Mouse (Mus musculus) embryonic facial prominence, embryonic 10.5 days (tissue): ENCODE results near the gene Atxn3. TPM values are rescaled to one million over a fixed set of nuclear protein-coding genes. Genes with fewer than 3 reads are reported as not detected.

Source experiments
- DNase-seq: peaks from one replicate; pipeline ENCODE4 v3.0.0-alpha.2; 2017; ENCODE audit warnings: low spot score
- H3K27ac ChIP-seq: fragments of 300-500 bp; sonication (generic); replicated peaks from 2 replicates; pipeline ENCODE4 v1.5.1; 2016; ENCODE audit warnings: mild to moderate bottlenecking
- H3K27me3 ChIP-seq: fragments of 300-500 bp; sonication (generic); replicated peaks from 2 replicates; pipeline ENCODE4 v1.6.1; 2016; ENCODE audit warnings: low read depth, mild to moderate bottlenecking; ENCODE audit not compliant: poor library complexity, severe bottlenecking
- H3K36me3 ChIP-seq: fragments of 300-500 bp; sonication (generic); replicated peaks from 2 replicates; pipeline ENCODE4 v1.6.1; 2016; ENCODE audit warnings: mild to moderate bottlenecking, moderate library complexity
- H3K4me1 ChIP-seq: fragments of 300-500 bp; sonication (generic); 2 replicates; pipeline ENCODE4 v1.6.1; 2016
- H3K4me3 ChIP-seq: fragments of 300-500 bp; sonication (generic); 2 replicates; pipeline ENCODE4 v1.5.1; 2016; ENCODE audit warnings: mild to moderate bottlenecking, moderate library complexity
- H3K9me3 ChIP-seq: fragments of 300-500 bp; sonication (generic); 2 replicates; pipeline ENCODE4 v1.6.1; 2016; ENCODE audit warnings: mild to moderate bottlenecking
- WGBS: fragments of 180-500 bp; shearing (Covaris S2); methylation state at CpG from one replicate; pipeline ENCODE4 v1.1.7; 2016; 5-methylcytosine and 5-hydroxymethylcytosine counted together
- polyA plus RNA-seq: library from polyadenylated mRNA; unstranded; fragments of >200 nt; fragmentation: Nextera tagmentation; extraction: Ambion mirVana; gene quantifications from 2 replicates; pipeline ENCODE4 v1.2.1, GENCODE M21; 2016

Atxn3 gene
- polyA plus RNA-seq, 1 experiment from 2014 or later, result 13.7 TPM

GRCm38 (mm10) chr12:101904170-101904569, 53.9 kb downstream of the Atxn3 start:
- no peak for DNase-seq
- Histone ChIP-seq H3K27me3 (no peaks in the 10 kb centered on the region), H3K27ac (no peak overlapping the region), H3K9me3 (no peaks in the 10 kb centered on the region), H3K4me1 (0 out of 2 replicates have a peak, but pooled peaks cover 4% of the 10 kb centered on the region), H3K4me3 (no peak overlapping the region), H3K36me3 (peaks cover 70% of the 10 kb centered on the region)
- WGBS, result 94% methylated on average over 3 of the region's 3 CpGs

GRCm38 (mm10) chr12:101899671-101900245, 58.3 kb downstream of the Atxn3 start:
- WGBS, result 87% methylated on average over 2 of the region's 2 CpGs
- no peak for DNase-seq
- no peaks in the 10 kb centered on the region for H3K4me1 ChIP-seq
- H3K4me3 ChIP-seq, result no peak overlapping the region
- no peaks in the 10 kb centered on the region for H3K27me3 ChIP-seq
- no peak overlapping the region for H3K27ac ChIP-seq
- H3K9me3 ChIP-seq, result no peaks in the 10 kb centered on the region
- peaks cover 48% of the 10 kb centered on the region for H3K36me3 ChIP-seq

- DNase-seq, result no peak
These were observed 59.1 kb downstream of the Atxn3 start for GRCm38 (mm10) chr12:101898966-101899365.

GRCm38 (mm10) chr12:101897113-101897512, 60.9 kb downstream of the Atxn3 start:
- Histone ChIP-seq H3K27ac (no peak overlapping the region), H3K4me3 (no peak overlapping the region), H3K4me1 (no peaks in the 10 kb centered on the region), H3K36me3 (peaks cover 60% of the 10 kb centered on the region), H3K9me3 (no peaks in the 10 kb centered on the region), H3K27me3 (no peaks in the 10 kb centered on the region)
- DNase-seq, result no peak
- WGBS, result 83% methylated on average over 7 of the region's 7 CpGs

More at GRCm38 (mm10) chr12:101898966-101899365, 59.1 kb downstream of the Atxn3 start:
- 96% methylated on average over 8 of the region's 8 CpGs for WGBS
- H3K4me3 ChIP-seq, result no peak overlapping the region
- H3K9me3 ChIP-seq, result no peaks in the 10 kb centered on the region
- H3K36me3 ChIP-seq, result peaks cover 52% of the 10 kb centered on the region
- no peaks in the 10 kb centered on the region for H3K27me3 ChIP-seq
- H3K27ac ChIP-seq, result no peak overlapping the region
- H3K4me1 ChIP-seq, result no peaks in the 10 kb centered on the region

- Histone ChIP-seq H3K27ac (no peak overlapping the region), H3K9me3 (no peaks in the 10 kb centered on the region), H3K4me3 (no peak overlapping the region), H3K27me3 (no peaks in the 10 kb centered on the region), H3K4me1 (no peaks in the 10 kb centered on the region), H3K36me3 (peaks cover 66% of the 10 kb centered on the region)
- no peak for DNase-seq
- WGBS, result 88% methylated on average over 8 of the region's 8 CpGs
These were observed 64.8 kb downstream of the Atxn3 start for GRCm38 (mm10) chr12:101893296-101893695.

- WGBS, result 92% methylated on average over 2 of the region's 2 CpGs
These were observed 65.2 kb downstream of the Atxn3 start for GRCm38 (mm10) chr12:101892832-101893231.

GRCm38 (mm10) chr12:101891066-101891465, 67.0 kb downstream of the Atxn3 start:
- peaks cover 73% of the 10 kb centered on the region for H3K36me3 ChIP-seq
- 88% methylated on average over 5 of the region's 5 CpGs for WGBS
- no peaks in the 10 kb centered on the region for H3K4me1 ChIP-seq
- H3K27me3 ChIP-seq, result no peaks in the 10 kb centered on the region
- H3K9me3 ChIP-seq, result no peaks in the 10 kb centered on the region
- no peak overlapping the region for H3K27ac ChIP-seq
- H3K4me3 ChIP-seq, result no peak overlapping the region
- no peak for DNase-seq

More at GRCm38 (mm10) chr12:101892832-101893231, 65.2 kb downstream of the Atxn3 start:
- DNase-seq, result no peak
- H3K4me1 ChIP-seq, result no peaks in the 10 kb centered on the region
- H3K27ac ChIP-seq, result no peak overlapping the region
- H3K27me3 ChIP-seq, result no peaks in the 10 kb centered on the region
- no peaks in the 10 kb centered on the region for H3K9me3 ChIP-seq
- no peak overlapping the region for H3K4me3 ChIP-seq
- peaks cover 68% of the 10 kb centered on the region for H3K36me3 ChIP-seq

- 96% methylated on average over 3 of the region's 3 CpGs for WGBS
- Histone ChIP-seq H3K4me1 (no peaks in the 10 kb centered on the region), H3K36me3 (peaks cover 85% of the 10 kb centered on the region), H3K27ac (no peak overlapping the region), H3K27me3 (no peaks in the 10 kb centered on the region), H3K9me3 (no peaks in the 10 kb centered on the region), H3K4me3 (no peak overlapping the region)
- no peak for DNase-seq
These were observed 68.7 kb downstream of the Atxn3 start for GRCm38 (mm10) chr12:101889351-101889750.

GRCm38 (mm10) chr12:101888312-101888711, 69.7 kb downstream of the Atxn3 start:
- Histone ChIP-seq H3K4me1 (no peaks in the 10 kb centered on the region), H3K4me3 (no peak overlapping the region), H3K9me3 (no peaks in the 10 kb centered on the region), H3K27ac (no peak overlapping the region), H3K36me3 (peaks cover 86% of the 10 kb centered on the region), H3K27me3 (no peaks in the 10 kb centered on the region)
- 95% methylated on average over 2 of the region's 2 CpGs for WGBS
- no peak for DNase-seq

- no peaks in the 10 kb centered on the region for H3K4me1 ChIP-seq
- WGBS, result 96% methylated on average over 7 of the region's 7 CpGs
- peaks cover 79% of the 10 kb centered on the region for H3K36me3 ChIP-seq
- no peaks in the 10 kb centered on the region for H3K9me3 ChIP-seq
- no peaks in the 10 kb centered on the region for H3K27me3 ChIP-seq
- DNase-seq, result no peak
- no peak overlapping the region for H3K27ac ChIP-seq
- no peak overlapping the region for H3K4me3 ChIP-seq
These were observed 73.1 kb downstream of the Atxn3 start for GRCm38 (mm10) chr12:101884926-101885325.

- no peak for DNase-seq
- WGBS, result 97% methylated on average over 2 of the region's 2 CpGs
- peaks cover 76% of the 10 kb centered on the region for H3K36me3 ChIP-seq
These were observed 81.7 kb downstream of the Atxn3 start for GRCm38 (mm10) chr12:101876374-101876773.

GRCm38 (mm10) chr12:101875107-101875506, 82.9 kb downstream of the Atxn3 start:
- WGBS, result 81% methylated on average over 1 of the region's 1 CpGs

More at GRCm38 (mm10) chr12:101876374-101876773, 81.7 kb downstream of the Atxn3 start:
- no peaks in the 10 kb centered on the region for H3K27me3 ChIP-seq
- no peak overlapping the region for H3K27ac ChIP-seq
- no peaks in the 10 kb centered on the region for H3K9me3 ChIP-seq
- no peak overlapping the region for H3K4me3 ChIP-seq
- no peaks in the 10 kb centered on the region for H3K4me1 ChIP-seq

More at GRCm38 (mm10) chr12:101875107-101875506, 82.9 kb downstream of the Atxn3 start:
- Histone ChIP-seq H3K9me3 (no peaks in the 10 kb centered on the region), H3K4me3 (no peak overlapping the region), H3K27me3 (no peaks in the 10 kb centered on the region), H3K4me1 (no peaks in the 10 kb centered on the region), H3K36me3 (peaks cover 74% of the 10 kb centered on the region), H3K27ac (no peak overlapping the region)
- DNase-seq, result no peak
